Mouse (Mus musculus) embryonic facial prominence, embryonic 13.5 days (tissue): ENCODE data around the gene Rasa4. TPM values are rescaled to one million over a fixed set of nuclear protein-coding genes. Genes with fewer than 3 reads are reported as not detected.
"Not testable (repeated sequence)": the region's sequence is repeated elsewhere in the genome, so short reads cannot be mapped to it uniquely, and the experiment has no call there.

Source experiments
- ATAC-seq: fragments of 200-750 bp; cut with Nextera tagmentation; 2 replicates; pipeline ENCODE4 v1.8.0; 2017; ENCODE audit warnings: low read depth; ENCODE audit not compliant: insufficient number of reproducible peaks, insufficient read depth, low FRiP score, low TSS enrichment
- H3K27ac ChIP-seq: fragments of 300-500 bp; sonication (generic); 2 replicates; pipeline ENCODE4 v1.5.1; 2015; ENCODE audit warnings: moderate library complexity, mild to moderate bottlenecking, inconsistent platforms
- H3K27me3 ChIP-seq: fragments of 300-500 bp; sonication (generic); 2 replicates; pipeline ENCODE4 v1.6.1; 2015; ENCODE audit warnings: mild to moderate bottlenecking, inconsistent platforms
- H3K36me3 ChIP-seq: fragments of 300-500 bp; sonication (generic); 2 replicates; pipeline ENCODE4 v1.6.1; 2015; ENCODE audit warnings: mild to moderate bottlenecking, inconsistent platforms
- H3K4me1 ChIP-seq: fragments of 300-500 bp; sonication (generic); 2 replicates; pipeline ENCODE4 v1.6.1; 2015; ENCODE audit warnings: inconsistent platforms
- H3K4me2 ChIP-seq: fragments of 300-500 bp; sonication (generic); 2 replicates; pipeline ENCODE4 v1.6.1; 2015; ENCODE audit warnings: moderate library complexity, mild to moderate bottlenecking, inconsistent platforms
- H3K4me3 ChIP-seq: fragments of 300-500 bp; sonication (generic); 2 replicates; pipeline ENCODE4 v1.5.1; 2015; ENCODE audit warnings: mild to moderate bottlenecking, inconsistent platforms
- H3K9ac ChIP-seq: fragments of 300-500 bp; sonication (generic); 2 replicates; pipeline ENCODE4 v1.6.1; 2015; ENCODE audit warnings: mild to moderate bottlenecking, inconsistent platforms
- H3K9me3 ChIP-seq: fragments of 300-500 bp; sonication (generic); 2 replicates; pipeline ENCODE4 v1.6.1; 2016; ENCODE audit warnings: inconsistent platforms
- WGBS: fragments of 180-500 bp; shearing (Covaris S2); methylation state at CpG from one replicate; pipeline ENCODE4 v1.1.7; 2015; ENCODE audit warnings: mixed read lengths; 5-methylcytosine and 5-hydroxymethylcytosine counted together
- microRNA-seq: library from miRNA; unstranded; fragments of <30 nt; microRNA quantifications from one replicate; pipeline ENCODE4, GENCODE M21; 2016
- polyA plus RNA-seq: library from polyadenylated mRNA; unstranded; fragments of >200 nt; fragmentation: Nextera tagmentation; extraction: Ambion mirVana; gene quantifications from 2 replicates; pipeline ENCODE4 v1.2.1, GENCODE M21; 2015

The Rasa4 gene
- polyA plus RNA-seq, 1 experiment from 2014 or later, result 10.8 TPM

DNA sequence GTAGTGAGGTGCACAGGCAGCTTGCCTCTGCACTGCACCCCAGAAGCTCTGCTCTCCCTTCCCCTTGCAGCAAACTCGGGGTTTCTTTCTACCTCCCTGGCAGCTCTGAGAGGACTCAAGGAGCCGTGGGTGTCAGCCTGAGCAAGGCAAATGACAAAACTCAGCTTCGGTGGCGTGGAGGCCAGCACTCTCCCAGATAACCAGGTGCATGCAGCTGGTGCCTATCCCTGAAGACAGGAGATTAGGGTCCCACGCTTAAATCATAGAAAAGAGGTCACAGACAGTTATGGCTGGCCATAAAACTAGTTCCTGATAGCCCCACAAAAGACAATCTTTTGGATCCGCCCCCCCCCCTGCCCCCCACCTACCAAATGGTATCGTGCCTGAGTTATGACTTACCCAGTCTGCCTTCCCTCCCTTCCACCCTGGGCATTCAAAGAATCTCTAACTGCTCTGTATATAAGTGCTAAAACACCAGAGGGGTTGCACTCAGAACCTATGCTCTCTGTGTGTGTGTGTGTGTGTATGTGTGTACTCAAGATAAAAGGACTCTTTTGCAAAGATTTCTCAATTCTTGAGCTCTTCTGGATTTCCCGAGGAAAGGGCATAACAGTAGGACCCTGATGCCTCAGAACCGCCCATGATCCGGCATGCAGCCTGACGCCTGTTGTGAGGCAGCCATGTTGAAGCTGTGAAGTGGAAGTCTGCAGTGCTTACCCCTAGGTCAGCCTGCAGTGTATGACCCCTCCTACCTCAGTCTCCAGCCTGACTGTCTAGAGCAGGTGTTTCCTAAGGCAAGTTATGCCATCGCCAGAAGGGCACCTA, 61.1 kb downstream of the Rasa4 start:
- Histone ChIP-seq H3K9ac (no peak overlapping the region), H3K27me3 (no peaks in the 10 kb centered on the region), H3K4me2 (no peak overlapping the region), H3K4me3 (no peak overlapping the region), H3K27ac (no peak overlapping the region), H3K4me1 (no peaks in the 10 kb centered on the region), H3K9me3 (no peaks in the 10 kb centered on the region; the same call in 1 of the 2 replicates), H3K36me3 (peaks cover 29% of the 10 kb centered on the region)
- no peak for ATAC-seq
- 76% methylated on average over 12 of the region's 12 CpGs for WGBS

DNA sequence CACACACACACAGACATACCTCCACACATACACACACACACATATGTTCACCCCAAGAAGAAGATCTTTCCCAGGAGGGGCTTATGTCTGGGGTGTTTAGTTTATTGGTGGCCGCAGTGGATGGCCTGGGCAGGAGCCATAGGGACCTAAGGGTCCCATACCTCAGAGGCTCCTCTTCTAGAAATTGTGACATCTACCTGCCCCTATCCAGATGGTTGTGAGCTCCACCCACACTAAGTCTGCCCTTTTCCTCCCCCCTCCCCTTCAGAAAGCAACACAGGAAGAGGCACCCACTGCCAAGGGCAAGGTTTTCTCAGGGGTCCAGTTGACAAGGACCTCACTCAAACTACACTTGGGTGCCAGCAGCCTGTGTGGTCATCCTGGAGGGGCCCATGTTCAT, 63.2 kb downstream of the Rasa4 start:
- no peaks in the 10 kb centered on the region for H3K27me3 ChIP-seq
- ATAC-seq, result no peak
- H3K4me1 ChIP-seq, result no peaks in the 10 kb centered on the region
- no peaks in the 10 kb centered on the region; the same call in 1 of the 2 replicates for H3K9me3 ChIP-seq
- no peak overlapping the region for H3K4me3 ChIP-seq
- H3K4me2 ChIP-seq, result no peak overlapping the region
- peaks cover 9% of the 10 kb centered on the region for H3K36me3 ChIP-seq
- 96% methylated on average over 1 of the region's 1 CpGs for WGBS
- H3K9ac ChIP-seq, result no peak overlapping the region
- H3K27ac ChIP-seq, result no peak overlapping the region

DNA sequence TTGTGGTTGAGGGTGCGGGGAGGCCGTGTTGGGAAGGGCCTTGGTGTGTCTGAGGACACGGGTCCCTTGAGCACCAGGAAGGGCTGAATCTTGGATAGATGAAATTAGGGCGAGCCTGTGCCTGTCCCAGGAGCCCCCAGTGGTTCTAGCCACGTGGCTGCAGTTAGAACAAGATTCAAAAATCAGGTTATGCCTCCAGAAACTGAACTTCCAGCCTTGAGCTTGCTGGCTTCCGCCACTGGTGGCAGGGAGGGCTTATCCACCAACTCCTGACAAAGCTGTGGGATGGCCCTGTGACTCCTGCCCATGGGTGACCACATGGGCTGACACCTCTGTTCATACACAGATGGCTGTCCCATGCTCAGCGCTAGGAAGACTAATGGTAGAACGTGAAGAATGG, 64.0 kb downstream of the Rasa4 start:
- Histone ChIP-seq H3K27ac (no peak overlapping the region), H3K27me3 (no peaks in the 10 kb centered on the region), H3K4me3 (no peak overlapping the region), H3K9me3 (no peaks in the 10 kb centered on the region; the same call in 1 of the 2 replicates), H3K4me1 (no peaks in the 10 kb centered on the region), H3K9ac (no peak overlapping the region), H3K4me2 (no peak overlapping the region), H3K36me3 (peaks cover 1% of the 10 kb centered on the region)
- WGBS, result 67% methylated on average over 8 of the region's 8 CpGs
- ATAC-seq, result no peak

DNA sequence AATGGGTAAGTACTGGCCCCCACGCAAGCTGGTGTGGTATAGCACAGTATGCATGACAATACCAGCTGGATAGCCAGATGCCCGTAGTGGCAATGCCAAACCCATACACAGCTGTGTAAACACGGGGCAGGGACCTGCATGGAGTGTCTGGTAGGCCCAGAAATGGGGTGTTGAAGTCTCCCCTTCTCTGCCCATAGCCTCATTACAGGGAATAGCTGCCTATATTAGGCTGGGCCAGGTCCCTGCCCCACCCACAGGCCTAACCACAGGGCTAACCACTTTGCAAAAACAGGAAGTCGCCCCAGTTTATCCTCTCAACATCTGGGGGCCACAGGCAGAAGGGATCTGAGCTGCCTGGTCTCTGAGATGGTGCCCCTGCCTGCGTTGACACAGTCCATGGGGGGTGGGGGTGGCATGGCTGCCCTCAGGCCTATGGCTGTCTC, 65.4 kb downstream of the Rasa4 start:
- H3K4me2 ChIP-seq, H3K4me1 ChIP-seq, H3K36me3 ChIP-seq, H3K27ac ChIP-seq, H3K27me3 ChIP-seq, H3K9me3 ChIP-seq, H3K4me3 ChIP-seq, ATAC-seq, H3K9ac ChIP-seq: not testable (repeated sequence)
- 75% methylated on average over 5 of the region's 5 CpGs for WGBS

DNA sequence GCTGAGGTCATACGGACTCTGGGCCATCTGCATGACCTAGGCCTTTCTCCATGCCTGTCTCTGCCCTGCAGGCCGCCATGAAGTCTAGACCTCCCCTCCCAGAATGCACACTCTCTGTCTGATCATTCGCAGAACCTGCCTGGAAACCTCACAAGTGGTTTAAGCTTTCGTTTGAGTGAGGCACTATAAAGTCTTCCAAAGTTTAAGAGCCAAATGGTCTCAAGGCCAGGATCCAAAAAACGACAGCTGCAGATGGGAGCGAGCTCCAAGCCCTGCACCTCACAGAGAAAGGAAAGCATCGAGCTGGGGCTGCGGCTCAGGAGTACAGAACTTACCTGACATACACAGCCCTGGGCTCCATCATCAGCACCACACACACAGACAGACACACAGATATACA, 68.6 kb downstream of the Rasa4 start:
- Histone ChIP-seq H3K9ac (no peak overlapping the region), H3K9me3 (no peaks in the 10 kb centered on the region), H3K27me3 (no peaks in the 10 kb centered on the region), H3K4me1 (no peaks in the 10 kb centered on the region), H3K36me3 (no peaks in the 10 kb centered on the region), H3K27ac (no peak overlapping the region), H3K4me3 (no peak overlapping the region), H3K4me2 (no peak overlapping the region)
- ATAC-seq, result no peak
- WGBS, result 81% methylated on average over 8 of the region's 8 CpGs

DNA sequence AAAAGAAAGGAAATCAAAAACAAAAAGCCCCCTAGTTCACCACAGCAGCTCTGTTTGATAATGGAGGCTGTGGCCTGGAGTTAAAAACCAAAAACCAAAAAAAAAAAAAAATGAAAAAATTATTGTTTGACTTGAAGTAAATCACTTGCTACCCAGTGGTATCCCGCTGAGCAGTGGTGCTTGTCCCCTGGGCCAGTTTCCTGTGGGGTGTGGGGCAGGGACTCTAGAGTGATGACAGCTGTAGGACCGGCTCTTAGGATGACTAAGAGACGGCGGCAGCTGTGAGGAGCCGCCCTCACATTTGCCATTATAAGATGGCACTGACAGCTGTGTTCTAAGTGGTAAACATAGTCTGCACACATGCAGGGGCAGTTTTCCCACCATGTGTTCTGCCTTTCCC, 71.7 kb downstream of the Rasa4 start:
- ATAC-seq, result no peak

DNA sequence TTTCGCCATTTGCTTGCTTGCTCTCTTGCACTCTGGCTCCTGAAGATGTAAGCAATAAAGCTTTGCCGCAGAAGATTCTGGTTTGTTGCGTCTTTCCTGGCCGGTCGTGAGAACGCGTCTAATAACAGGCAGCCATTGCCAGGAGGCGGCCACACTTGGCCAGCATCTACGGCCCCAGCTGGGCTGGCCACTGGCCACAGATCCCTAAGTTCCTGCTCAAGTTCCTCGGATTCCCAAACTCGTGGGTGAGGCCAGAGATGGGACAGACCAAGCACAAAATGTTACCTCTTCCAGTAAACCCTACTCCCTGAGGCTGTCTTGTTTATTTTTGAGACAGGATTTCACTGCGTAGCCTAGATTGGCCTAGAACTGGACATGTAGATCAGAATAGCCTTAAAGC, 76.4 kb downstream of the Rasa4 start:
- not testable (repeated sequence) for H3K27me3 ChIP-seq, H3K4me2 ChIP-seq, H3K4me1 ChIP-seq, ATAC-seq, H3K4me3 ChIP-seq, H3K9ac ChIP-seq, H3K27ac ChIP-seq, H3K9me3 ChIP-seq
- WGBS, result 90% methylated on average over 11 of the region's 12 CpGs
- H3K36me3 ChIP-seq, result peaks cover 11% of the 10 kb centered on the region; the same call in 1 of the 2 replicates

More for the DNA sequence above, 71.7 kb downstream of the Rasa4 start:
- Histone ChIP-seq H3K27ac (no peak overlapping the region), H3K9ac (no peak overlapping the region), H3K27me3 (no peaks in the 10 kb centered on the region), H3K4me3 (no peak overlapping the region), H3K36me3 (peaks cover 4% of the 10 kb centered on the region; the same call in 1 of the 2 replicates), H3K4me2 (no peak overlapping the region), H3K9me3 (no peaks in the 10 kb centered on the region), H3K4me1 (no peaks in the 10 kb centered on the region)
- WGBS, result 79% methylated on average over 5 of the region's 5 CpGs

Small RNA genes lying within 50 kb of the gene (microRNA-seq; reads per million reads assigned to microRNA genes)
- 0.55 reads per million for gene Mir7035

Other genes with a start within 250 kb of the Rasa4 start
- gene Hspb1, start 196.0 kb upstream of the Rasa4 start, polyA plus RNA-seq, result 107 and 149 TPM in 2 replicates
- gene Ywhag, start 149.3 kb upstream of the Rasa4 start, polyA plus RNA-seq, result 164 and 178 TPM in 2 replicates
- gene Ssc4d, start 109.4 kb upstream of the Rasa4 start, polyA plus RNA-seq, result 3.9 TPM in 2 replicates
- gene Zp3, start 103.8 kb upstream of the Rasa4 start, polyA plus RNA-seq, result not detected in 2 replicates
- 31.0 and 34.8 TPM in 2 replicates for gene Dtx2, start 89.1 kb upstream of the Rasa4 start, polyA plus RNA-seq
- gene Upk3b, start 45.4 kb upstream of the Rasa4 start, polyA plus RNA-seq, result 0.06 and 0.29 TPM in 2 replicates
- gene Upk3bl, start 29.4 kb upstream of the Rasa4 start, polyA plus RNA-seq, result 6.2 and 6.3 TPM in 2 replicates
- 218 and 243 TPM in 2 replicates for gene Polr2j, start 32.7 kb downstream of the Rasa4 start, polyA plus RNA-seq
- 41.7 and 42.1 TPM in 2 replicates for gene Lrwd1, start 52.2 kb downstream of the Rasa4 start, polyA plus RNA-seq
- 26.1 and 27.1 TPM in 2 replicates for gene Alkbh4, start 52.2 kb downstream of the Rasa4 start, polyA plus RNA-seq
- 13.3 and 17.7 TPM in 2 replicates for gene Orai2, start 86.8 kb downstream of the Rasa4 start, polyA plus RNA-seq
- gene Prkrip1, start 115.0 kb downstream of the Rasa4 start, polyA plus RNA-seq, result 53.0 and 57.5 TPM in 2 replicates
- 7.9 and 8.0 TPM in 2 replicates for gene Sh2b2, start 162.6 kb downstream of the Rasa4 start, polyA plus RNA-seq